In genomic region chr11:120785145-120785544, GRCm38 (mm10) we compare ENCODE assay signal across 1 mouse cellular context.
TF ChIP-seq lines count a peak whose summit lies in the region.

No protein-coding gene starts in this region.

TF ChIP-seq in MEL, 35 proteins besides CTCF, POLR2A, EP300 and RAD21:
- TF ChIP-seq MYC (IDR thresholded peaks at IDR 0.05; ENCODE audit: low read depth, low read length) (peak; percentile 23; the same call in 1 of the 2 replicates), MAX (IDR thresholded peaks at IDR 0.05; ENCODE audit: low read length) (peak; percentile 10; the same call in 1 of the 2 replicates), KAT2A (conservative IDR thresholded peaks at IDR 0.05; ENCODE audit: low read depth, low read length) (no peak)
